Mouse (Mus musculus) T-cell, adult 66 days (primary cell): ENCODE measurements around the gene Slc44a5. TPM values are rescaled to one million over a fixed set of nuclear protein-coding genes. Genes with fewer than 3 reads are reported as not detected.

Source experiments
- total RNA-seq, 2 experiments: library from RNA; stranded (reverse); gene quantifications; 3 replicates in 1 of 2; 4 replicates in 1 of 2; pipeline ENCODE4 v1.2.4; 2023

The Slc44a5 gene
- not detected for total RNA-seq

GRCm38 (mm10) chr3:153973171-153973948, at the start of gene Slc44a5:
Gene Slc44a5 (plus strand): TSS chr3:153973436.

DNA sequence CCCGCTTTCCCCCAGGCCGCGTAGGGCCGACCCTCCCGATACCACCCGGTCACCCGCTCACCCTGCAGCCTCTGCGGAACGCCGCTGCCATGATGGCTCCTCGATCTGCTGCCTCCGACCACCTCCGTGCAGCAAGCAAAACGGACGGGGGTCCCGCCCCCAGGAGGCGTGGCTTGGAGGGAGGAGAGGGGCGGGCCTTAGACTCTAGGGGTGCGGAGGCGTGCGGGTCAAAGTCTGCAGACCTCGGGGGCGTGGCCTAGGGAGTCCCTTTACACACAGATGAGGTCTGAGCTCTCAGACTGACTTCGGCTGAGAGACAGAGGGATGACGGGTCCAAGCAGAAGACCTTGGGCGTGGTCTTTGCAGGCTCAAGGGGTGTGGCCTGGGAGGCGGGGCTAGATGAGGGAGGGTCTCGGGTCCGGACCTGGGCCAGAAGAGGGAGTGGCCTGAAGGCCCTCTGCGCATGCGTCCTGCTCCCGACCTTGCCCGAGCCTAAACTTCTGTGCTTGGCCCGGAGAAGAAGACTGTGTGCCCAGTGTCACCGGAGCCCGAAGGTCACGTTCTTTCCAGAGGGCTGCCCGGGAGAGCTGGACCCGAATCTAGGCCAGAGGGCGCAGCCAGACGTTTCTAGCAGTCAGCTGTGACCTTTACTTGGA, 28.8 kb upstream of the Slc44a5 start, which contains the start of gene Acadm:
TSS of gene Acadm (minus strand) at position 298 of the 656 bp plus-strand sequence.

Other genes with a start within 250 kb of the Slc44a5 start
- 10 to 100 TPM; 12.0 to 12.4 TPM for gene St6galnac3, start 248.3 kb upstream of the Slc44a5 start, total RNA-seq
- not detected for gene Asb17, start 129.2 kb upstream of the Slc44a5 start, total RNA-seq
- under 1 TPM; 0.17 to 0.30 TPM for gene Msh4, start 67.3 kb upstream of the Slc44a5 start, total RNA-seq
- gene Rabggtb, start 60.4 kb upstream of the Slc44a5 start, total RNA-seq, result 10 to 100 TPM; 74.3 to 95.1 TPM
- 10 to 100 TPM; 66.4 to 78.3 TPM for gene Acadm, start 28.8 kb upstream of the Slc44a5 start, total RNA-seq